Mouse (Mus musculus) CH12.LX (cell line): ENCODE measurements around the gene Cenpx. TPM values are rescaled to one million over a fixed set of nuclear protein-coding genes. Genes with fewer than 3 reads are reported as not detected.
"Not testable (repeated sequence)": the region's sequence is repeated elsewhere in the genome, so short reads cannot be mapped to it uniquely, and the experiment has no call there.

Experiments
- DNase-seq: peaks from one replicate; pipeline ENCODE4 v3.0.0-alpha.2; 2013; ENCODE audit errors: extremely low read depth
- H3K27ac ChIP-seq: 2 replicates; pipeline ENCODE4 v1.5.1; 2012; ENCODE audit warnings: low read depth, mild to moderate bottlenecking, control low read depth, moderate library complexity; ENCODE audit not compliant: insufficient read depth
- H3K27me3 ChIP-seq: replicated peaks from 2 replicates; pipeline ENCODE3; 2012; ENCODE audit warnings: inconsistent platforms
- H3K36me3 ChIP-seq, 2 experiments: replicated peaks in 1 of 2; 2 replicates each; pipeline versions ENCODE3 to v1.6.1; 2012; ENCODE audit warnings: inconsistent platforms in 1 of 2, low read length in 1 of 2, mild to moderate bottlenecking in 1 of 2, mixed read lengths in 1 of 2, moderate library complexity in 1 of 2; ENCODE audit not compliant: control insufficient read depth in 1 of 2, insufficient read depth in 1 of 2
- H3K4me1 ChIP-seq, 2 experiments: 2 replicates each; pipeline ENCODE4 v1.6.1; 2012; ENCODE audit warnings: inconsistent platforms in 1 of 2, moderate library complexity in 1 of 2; ENCODE audit not compliant: insufficient read depth in 2 of 2, control insufficient read depth in 1 of 2
- H3K4me2 ChIP-seq: 2 replicates; pipeline ENCODE4 v1.6.1; 2012; ENCODE audit warnings: low read depth, mild to moderate bottlenecking, control low read depth; ENCODE audit not compliant: poor library complexity, insufficient read depth, severe bottlenecking
- H3K4me3 ChIP-seq, 3 experiments: fragments of 150-350 bp in 1 of 3; sonication (generic) in 1 of 3; replicated peaks in 1 of 3; 2 replicates each; pipeline versions ENCODE3 to v1.5.1; 2011 to 2012; ENCODE audit warnings: low read depth in 2 of 3, low read length in 2 of 3, mild to moderate bottlenecking in 2 of 3, moderate library complexity in 2 of 3, control low read depth in 1 of 3, improper control_type of control experiment in 1 of 3, inconsistent platforms in 1 of 3, mixed read lengths in 1 of 3; ENCODE audit not compliant: poor library complexity in 1 of 3
- H3K79me2 ChIP-seq: replicated peaks from 2 replicates; pipeline ENCODE4 v1.6.1; 2012; ENCODE audit warnings: mild to moderate bottlenecking, moderate library complexity; ENCODE audit not compliant: control insufficient read depth, poor library complexity, insufficient read depth, severe bottlenecking; ENCODE audit errors: extremely low read depth
- H3K9ac ChIP-seq: 2 replicates; pipeline ENCODE4 v1.6.1; 2012; ENCODE audit warnings: low read depth, mild to moderate bottlenecking, control low read depth, moderate library complexity; ENCODE audit not compliant: insufficient read depth
- H3K9me3 ChIP-seq: replicated peaks from 2 replicates; pipeline ENCODE3; 2012; ENCODE audit warnings: low read length, inconsistent platforms, mixed read lengths
- BHLHE40 ChIP-seq: IDR thresholded peaks from 2 replicates; pipeline ENCODE4 v1.6.1; 2011; ENCODE audit warnings: mild to moderate bottlenecking, low read depth, low read length, improper control_type of control experiment
- CTCF ChIP-seq, 2 experiments: IDR thresholded peaks in 1 of 2; conservative IDR thresholded peaks in 1 of 2; 2 replicates each; pipeline ENCODE4 v1.5.1; 2011 to 2012; ENCODE audit warnings: low read depth in 2 of 2, low read length in 2 of 2, improper control_type of control experiment in 1 of 2, inconsistent platforms in 1 of 2, mild to moderate bottlenecking in 1 of 2, moderate library complexity in 1 of 2
- ELF1 ChIP-seq: IDR thresholded peaks from 2 replicates; pipeline ENCODE4 v1.6.1; 2014; ENCODE audit warnings: low read depth, mild to moderate bottlenecking, inconsistent platforms, low read length, improper control_type of control experiment
- ETS1 ChIP-seq: conservative IDR thresholded peaks from 2 replicates; pipeline ENCODE4 v1.6.1; 2012; ENCODE audit warnings: low read depth, mild to moderate bottlenecking, inconsistent platforms, low read length, improper control_type of control experiment, moderate library complexity
- GABPA ChIP-seq: IDR thresholded peaks from 2 replicates; pipeline ENCODE4 v1.6.1; 2012; ENCODE audit warnings: low read depth, low read length, improper control_type of control experiment, inconsistent platforms; ENCODE audit not compliant: insufficient replicate concordance
- HCFC1 ChIP-seq: IDR thresholded peaks from 2 replicates; pipeline ENCODE4 v1.6.1; 2012; ENCODE audit warnings: low read depth, mild to moderate bottlenecking, inconsistent platforms, low read length, improper control_type of control experiment
- IRF4 ChIP-seq: IDR thresholded peaks from 2 replicates; pipeline ENCODE4 v1.6.1; 2014; ENCODE audit warnings: low read depth, mild to moderate bottlenecking, inconsistent platforms, low read length, improper control_type of control experiment
- JUN ChIP-seq: IDR thresholded peaks from 2 replicates; pipeline ENCODE4 v1.6.1; 2011; ENCODE audit warnings: low read depth, mild to moderate bottlenecking, low read length, improper control_type of control experiment, moderate library complexity; ENCODE audit not compliant: insufficient read depth
- KAT2A ChIP-seq: IDR thresholded peaks from 2 replicates; pipeline ENCODE4 v1.6.1; 2012; ENCODE audit warnings: low read length, improper control_type of control experiment, inconsistent platforms; ENCODE audit not compliant: insufficient replicate concordance
- MXI1 ChIP-seq: IDR thresholded peaks from 2 replicates; pipeline ENCODE4 v1.6.1; 2011; ENCODE audit warnings: mild to moderate bottlenecking, low read depth, low read length, improper control_type of control experiment
- MYC ChIP-seq: IDR thresholded peaks from 2 replicates; pipeline ENCODE4 v1.6.1; 2011; ENCODE audit warnings: low read depth, mild to moderate bottlenecking, improper control_type of control experiment, low read length
- NELFE ChIP-seq: IDR thresholded peaks from 2 replicates; pipeline ENCODE4 v1.6.1; 2011; ENCODE audit warnings: low read depth, low read length, improper control_type of control experiment
- PAX5 ChIP-seq: IDR thresholded peaks from 2 replicates; pipeline ENCODE4 v1.6.1; 2012; ENCODE audit warnings: low read length, inconsistent platforms, mixed read lengths
- POLR2A ChIP-seq: IDR thresholded peaks from 2 replicates; pipeline ENCODE4 v1.6.1; 2011; ENCODE audit warnings: low read depth, mild to moderate bottlenecking, improper control_type of control experiment, low read length
- RAD21 ChIP-seq: IDR thresholded peaks from 2 replicates; pipeline ENCODE4 v1.6.1; 2011; ENCODE audit warnings: low read depth, mild to moderate bottlenecking, low read length, improper control_type of control experiment, moderate library complexity
- SIN3A ChIP-seq: IDR thresholded peaks from 2 replicates; pipeline ENCODE4 v1.6.1; 2012; ENCODE audit warnings: low read length, improper control_type of control experiment, inconsistent platforms
- TBP ChIP-seq: conservative IDR thresholded peaks from 2 replicates; pipeline ENCODE4 v1.6.1; 2011; ENCODE audit warnings: low read depth, low read length, improper control_type of control experiment
- UBTF ChIP-seq: IDR thresholded peaks from 2 replicates; pipeline ENCODE4 v1.6.1; 2012; ENCODE audit warnings: low read depth, mild to moderate bottlenecking, inconsistent platforms, low read length, improper control_type of control experiment, moderate library complexity
- USF2 ChIP-seq: conservative IDR thresholded peaks from 2 replicates; pipeline ENCODE4 v1.6.1; 2011; ENCODE audit warnings: low read depth, low read length, improper control_type of control experiment
- dilution Hi-C: fragments of 300-500 bp; cut with MboI; formaldehyde crosslinking; loops from 2 replicates; pipeline ENCODE4 v1.14.3; 2020; ENCODE audit warnings: low sequenced_read_pairs; ENCODE audit not compliant: extremely low pct_unique_long_range_greater_than_20kb, extremely low pct_ligation_motif_present
- in situ Hi-C: fragments of 300-500 bp; cut with MboI; formaldehyde crosslinking; loops from 3 replicates; pipeline ENCODE4 v1.14.3; 2019; ENCODE audit warnings: low sequenced_read_pairs, low pct_ligation_motif_present, low pct_unique_long_range_greater_than_20kb, mixed read lengths
- polyA plus RNA-seq: library from polyadenylated mRNA; unstranded; fragments of >175 nt; gene quantifications from 2 replicates; pipeline ENCODE4 v1.2.1, GENCODE M21; 2012; ENCODE audit warnings: low read depth; ENCODE audit not compliant: insufficient read length
- total RNA-seq, 2 experiments: library from RNA; depleted of rRNA; stranded (reverse); fragments of 300-350 nt in 1 of 2; fragments of >200 nt in 1 of 2; gene quantifications; 2 replicates each; pipeline ENCODE4 v1.2.3; 2012 to 2014

Gene Cenpx
- total and polyA plus RNA-seq, 3 experiments: 76.5 to 122 (median 101) TPM

DNA sequence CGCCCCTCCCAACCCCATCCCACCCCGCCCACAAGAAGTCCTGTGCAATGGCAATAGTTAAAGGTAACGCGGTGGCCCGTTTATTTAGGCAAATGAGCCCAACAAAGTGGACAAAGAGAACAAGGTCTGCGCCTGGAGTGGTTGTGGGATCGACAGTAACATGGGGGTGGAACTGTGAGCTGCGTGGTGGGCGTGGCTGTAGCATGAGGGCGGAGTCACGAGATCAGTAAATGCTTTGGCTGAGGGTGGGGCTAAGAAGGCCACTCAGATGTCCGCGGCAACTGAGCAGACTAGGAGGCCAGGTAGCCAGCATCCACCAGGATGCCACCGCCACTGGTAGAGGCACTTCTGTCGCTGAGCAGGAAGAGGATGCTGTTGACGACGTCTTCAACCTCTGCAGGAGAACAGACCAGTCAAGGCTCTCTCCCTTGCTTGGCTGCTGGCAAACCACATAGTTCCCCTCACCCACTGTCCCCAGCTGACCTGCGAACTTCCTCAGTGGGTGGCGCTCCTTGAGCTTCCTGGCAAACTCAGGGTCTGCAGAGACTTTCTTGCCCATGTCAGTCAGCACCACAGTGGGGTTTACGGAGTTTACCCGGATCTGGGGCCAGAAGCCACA lies 16.0 kb upstream of the Cenpx start:
- dilution Hi-C loops, H3K9ac ChIP-seq: not testable (repeated sequence)
- DNase-seq: peak; percentile 40

DNA sequence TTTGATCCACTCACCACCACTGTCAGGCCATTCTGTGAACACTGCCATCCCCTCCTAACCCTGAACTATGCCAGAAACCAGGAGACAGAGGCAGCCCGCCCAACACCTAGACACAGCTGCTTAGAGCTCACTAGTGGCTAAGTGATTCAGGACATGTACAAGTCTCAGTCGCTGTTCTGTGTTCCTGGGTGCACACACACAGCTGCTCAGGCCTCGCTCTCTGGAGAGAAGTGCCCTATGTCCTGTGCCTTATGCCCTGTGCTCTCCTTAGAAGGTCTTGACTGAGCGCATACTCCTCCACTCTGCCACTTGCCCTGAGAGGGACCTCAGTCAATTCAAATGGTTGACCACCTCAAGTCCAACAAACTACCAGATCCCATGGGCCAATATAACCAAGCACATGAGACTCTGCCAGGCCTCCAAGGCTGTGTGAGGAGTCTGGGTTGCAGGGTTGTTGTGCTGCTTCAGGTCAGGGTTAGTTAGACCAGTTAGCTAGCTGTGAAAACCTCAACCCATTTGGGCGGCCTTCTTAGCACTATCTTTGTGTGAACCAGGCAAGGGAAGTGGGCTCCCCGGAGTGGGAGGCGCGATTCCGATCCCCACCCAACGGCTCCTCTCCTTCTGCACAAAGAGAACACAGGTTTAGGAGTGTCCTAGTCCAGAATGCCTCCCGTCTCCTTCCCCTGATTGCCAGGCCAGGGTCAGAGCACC lies 15.1 kb upstream of the Cenpx start:
- no peaks in the 10 kb centered on the region for H3K9me3 ChIP-seq
- H3K79me2 ChIP-seq: no peaks in the 10 kb centered on the region
- H3K4me1 ChIP-seq: peaks cover 8 to 13% of the 10 kb centered on the region in 2 experiments
- dilution Hi-C loops: no loop called here
- H3K9ac ChIP-seq: no peak overlapping the region
- no peak overlapping the region for H3K4me2 ChIP-seq
- in situ Hi-C loops: loop anchor here (5.0 kb wide), 1 partner anchor 39 kb away; no protein-coding TSS in a partner anchor
- DNase-seq: no peak
- no peak overlapping the region for H3K27ac ChIP-seq
- peaks cover 46% of the 10 kb centered on the region for H3K27me3 ChIP-seq
- TF ChIP-seq KAT2A (no peak), MYC (no peak), GABPA (no peak), RAD21 (no peak), NELFE (no peak), ETS1 (no peak), TBP (no peak), SIN3A (no peak), MXI1 (no peak), CTCF (conservative IDR thresholded peaks at IDR 0.05 in 1 of 2, IDR thresholded peaks at IDR 0.05 in 1 of 2; ENCODE audit: low read depth in 2 of 2, low read length in 2 of 2) (no peak), IRF4 (no peak), JUN (no peak), PAX5 (no peak), POLR2A (no peak), HCFC1 (no peak), UBTF (no peak), ELF1 (no peak), BHLHE40 (no peak), USF2 (no peak)
- TF ChIP-seq, all 38 proteins: peak for 0
- H3K36me3 ChIP-seq: peaks cover 12 to 21% of the 10 kb centered on the region in 2 experiments
- no peak overlapping the region for H3K4me3 ChIP-seq

More for the DNA sequence above, 16.0 kb upstream of the Cenpx start:
- H3K27ac ChIP-seq, H3K4me3 ChIP-seq, H3K9me3 ChIP-seq, H3K79me2 ChIP-seq: not testable (repeated sequence)
- Histone ChIP-seq H3K4me2 (peak overlapping the region; percentile 27), H3K4me1 (peaks cover 8 to 13% of the 10 kb centered on the region in 2 experiments), H3K27me3 (peaks cover 54% of the 10 kb centered on the region), H3K36me3 (peaks cover 12 to 16% of the 10 kb centered on the region in 2 experiments)
- in situ Hi-C loops: loop anchor here (5.0 kb wide), 1 partner anchor 38 kb away; no protein-coding TSS in a partner anchor
